Mouse (Mus musculus) lung, postnatal 0 days (tissue): ENCODE measurements around the gene Col8a2.

Source experiments
- CTCF ChIP-seq: IDR thresholded peaks from 2 replicates; pipeline ENCODE4 v1.5.1; 2016; ENCODE audit warnings: antibody characterized with exemption, mild to moderate bottlenecking
- EP300 ChIP-seq: IDR thresholded peaks from 2 replicates; pipeline ENCODE4 v1.6.1; 2016; ENCODE audit warnings: antibody characterized with exemption, mild to moderate bottlenecking, control low read depth

GRCm38 (mm10) chr4:126295152-126295551 lies 8.6 kb downstream of the Col8a2 start:
- no peak for TF ChIP-seq CTCF
- TF ChIP-seq EP300 = no peak
